Mouse (Mus musculus): ENCODE data around the gene Cited2.

DNA sequence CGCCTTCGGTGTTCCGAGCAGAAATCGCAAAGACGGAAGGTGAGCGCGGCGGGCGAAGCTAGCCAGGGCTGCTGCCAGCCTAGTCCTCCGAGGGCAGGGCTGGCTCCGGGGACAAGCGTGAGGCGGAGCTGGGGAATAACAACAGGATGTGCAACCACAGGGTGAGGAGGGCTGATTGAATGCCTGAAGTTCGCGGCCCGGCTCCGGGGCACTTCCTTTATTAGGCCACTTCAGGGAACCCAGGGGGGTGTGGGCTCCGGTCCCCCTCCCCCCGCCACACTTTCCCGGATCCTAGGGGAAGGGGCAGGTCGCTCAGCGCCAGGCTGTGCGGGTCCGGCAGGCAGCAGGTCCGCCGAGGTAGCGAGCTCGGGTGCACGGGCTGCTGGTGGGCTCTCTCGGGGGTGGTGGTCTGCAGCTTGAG is 413 bp downstream of the Cited2 start:
- TF ChIP-seq CTCF (IDR thresholded peaks at IDR 0.05; ENCODE audit: control insufficient read depth, insufficient read depth, low read length), result no peak
- no peak for TF ChIP-seq POLR2A (IDR thresholded peaks at IDR 0.05; ENCODE audit: borderline replicate concordance, control insufficient read depth, low read depth, low read length)
